Mouse (Mus musculus): Measurements from ENCODE around the gene Ndufv1. TPM values are rescaled to one million over a fixed set of nuclear protein-coding genes. Genes with fewer than 3 reads are reported as not detected.

Ndufv1 gene
- polyA plus RNA-seq, 1 experiment from 2014 or later = 247 TPM

GRCm38 (mm10) chr19:3997231-3997630 lies 15.4 kb downstream of the Ndufv1 start:
- peaks cover 24% of the 10 kb centered on the region for H3K4me1 ChIP-seq (replicated peaks)
- no peak overlapping the region for H3K4me2 ChIP-seq
- no peaks in the 10 kb centered on the region for H3K9me3 ChIP-seq
- ATAC-seq (ENCODE audit: low FRiP score, low read depth) = no peak
- no peaks in the 10 kb centered on the region for H3K27me3 ChIP-seq
- H3K4me3 ChIP-seq = no peak overlapping the region
- no peak overlapping the region for H3K27ac ChIP-seq (replicated peaks)
- H3K9ac ChIP-seq = no peak overlapping the region
- 63% methylated on average over 8 of the region's 8 CpGs for WGBS
- no peaks in the 10 kb centered on the region for H3K36me3 ChIP-seq

GRCm38 (mm10) chr19:3996747-3997146 lies 15.9 kb downstream of the Ndufv1 start:
- no peak for ATAC-seq (ENCODE audit: low FRiP score, low read depth)
- no peak overlapping the region for H3K4me3 ChIP-seq
- 87% methylated on average over 8 of the region's 8 CpGs for whole genome bisulfite sequencing
- H3K27ac ChIP-seq (replicated peaks) = no peak overlapping the region
- H3K36me3 ChIP-seq = no peaks in the 10 kb centered on the region
- no peak overlapping the region for H3K4me2 ChIP-seq
- H3K4me1 ChIP-seq (replicated peaks) = peaks cover 22% of the 10 kb centered on the region
- no peaks in the 10 kb centered on the region for H3K9me3 ChIP-seq
- no peaks in the 10 kb centered on the region for H3K27me3 ChIP-seq
- no peak overlapping the region for H3K9ac ChIP-seq

GRCm38 (mm10) chr19:3996106-3996505 lies 16.5 kb downstream of the Ndufv1 start:
- 75% methylated on average over 7 of the region's 7 CpGs for WGBS
- Histone ChIP-seq H3K4me3 (no peak overlapping the region), H3K27me3 (no peaks in the 10 kb centered on the region), H3K4me2 (no peak overlapping the region), H3K9me3 (no peaks in the 10 kb centered on the region), H3K9ac (no peak overlapping the region), H3K36me3 (no peaks in the 10 kb centered on the region), H3K27ac (replicated peaks) (no peak overlapping the region), H3K4me1 (replicated peaks) (peaks cover 15% of the 10 kb centered on the region)
- ATAC-seq (ENCODE audit: low FRiP score, low read depth) = no peak

GRCm38 (mm10) chr19:3995505-3995904 lies 17.1 kb downstream of the Ndufv1 start:
- Histone ChIP-seq H3K9me3 (no peaks in the 10 kb centered on the region), H3K4me3 (no peak overlapping the region), H3K27me3 (no peaks in the 10 kb centered on the region), H3K4me2 (no peak overlapping the region), H3K36me3 (no peaks in the 10 kb centered on the region), H3K4me1 (replicated peaks) (peaks cover 12% of the 10 kb centered on the region), H3K27ac (replicated peaks) (no peak overlapping the region), H3K9ac (no peak overlapping the region)
- WGBS = 92% methylated on average over 3 of the region's 3 CpGs
- no peak for ATAC-seq (ENCODE audit: low FRiP score, low read depth)

- Histone ChIP-seq H3K27ac (replicated peaks) (no peak overlapping the region), H3K36me3 (no peaks in the 10 kb centered on the region), H3K9me3 (no peaks in the 10 kb centered on the region), H3K4me3 (no peak overlapping the region), H3K4me2 (no peak overlapping the region), H3K27me3 (no peaks in the 10 kb centered on the region), H3K4me1 (replicated peaks) (peaks cover 11% of the 10 kb centered on the region), H3K9ac (no peak overlapping the region)
- 69% methylated on average over 6 of the region's 6 CpGs for WGBS
- no peak for ATAC-seq (ENCODE audit: low FRiP score, low read depth)
Measured at GRCm38 (mm10) chr19:3994932-3995331, 17.7 kb downstream of the Ndufv1 start.

GRCm38 (mm10) chr19:3992416-3992815 lies 20.2 kb downstream of the Ndufv1 start, which contains the start of gene Tbx10:
Gene Tbx10 (plus strand): TSS chr19:3992752.
- H3K4me3 ChIP-seq = no peak within 1 kb of the TSS
- no peak within 1 kb of the TSS for H3K4me2 ChIP-seq
- no peak within 1 kb of the TSS for H3K9ac ChIP-seq
- no peaks in the 10 kb centered on the region for H3K27me3 ChIP-seq
- ATAC-seq (ENCODE audit: low FRiP score, low read depth) = no peak
- no peaks in the 10 kb centered on the region for H3K4me1 ChIP-seq (replicated peaks)
- no peaks in the 10 kb centered on the region for H3K9me3 ChIP-seq
- no peaks in the 10 kb centered on the region for H3K36me3 ChIP-seq
- 63% methylated on average over 5 of the region's 5 CpGs for WGBS
- no peak within 1 kb of the TSS for H3K27ac ChIP-seq (replicated peaks)

GRCm38 (mm10) chr19:3991966-3992365 lies 20.6 kb downstream of the Ndufv1 start:
- no peak overlapping the region for H3K9ac ChIP-seq
- no peak overlapping the region for H3K27ac ChIP-seq (replicated peaks)
- no peak for ATAC-seq (ENCODE audit: low FRiP score, low read depth)
- no peaks in the 10 kb centered on the region for H3K36me3 ChIP-seq
- no peaks in the 10 kb centered on the region for H3K9me3 ChIP-seq
- no peak overlapping the region for H3K4me2 ChIP-seq
- H3K4me3 ChIP-seq = no peak overlapping the region
- 80% methylated on average over 3 of the region's 3 CpGs for WGBS
- no peaks in the 10 kb centered on the region for H3K4me1 ChIP-seq (replicated peaks)
- H3K27me3 ChIP-seq = no peaks in the 10 kb centered on the region

GRCm38 (mm10) chr19:3991562-3991961 lies 21.0 kb downstream of the Ndufv1 start:
- Histone ChIP-seq H3K9ac (no peak overlapping the region), H3K9me3 (no peaks in the 10 kb centered on the region), H3K36me3 (no peaks in the 10 kb centered on the region), H3K4me2 (no peak overlapping the region), H3K27ac (replicated peaks) (no peak overlapping the region), H3K4me3 (no peak overlapping the region), H3K4me1 (replicated peaks) (no peaks in the 10 kb centered on the region), H3K27me3 (no peaks in the 10 kb centered on the region)
- WGBS = 92% methylated on average over 3 of the region's 3 CpGs
- ATAC-seq (ENCODE audit: low FRiP score, low read depth) = no peak

- WGBS = 43% methylated on average over 6 of the region's 6 CpGs
- H3K9me3 ChIP-seq = no peaks in the 10 kb centered on the region
- H3K9ac ChIP-seq = no peak overlapping the region
Measured at GRCm38 (mm10) chr19:3990804-3991203, 21.8 kb downstream of the Ndufv1 start.

GRCm38 (mm10) chr19:3988750-3989149 lies 23.9 kb downstream of the Ndufv1 start:
- peaks cover 5% of the 10 kb centered on the region; the same call in 1 of the 2 replicates for H3K4me1 ChIP-seq (replicated peaks)
- no peak for ATAC-seq (ENCODE audit: low FRiP score, low read depth)

More at GRCm38 (mm10) chr19:3990804-3991203, 21.8 kb downstream of the Ndufv1 start:
- ATAC-seq (ENCODE audit: low FRiP score, low read depth) = no peak
- H3K36me3 ChIP-seq = no peaks in the 10 kb centered on the region
- no peaks in the 10 kb centered on the region for H3K27me3 ChIP-seq
- H3K4me3 ChIP-seq = no peak overlapping the region
- H3K27ac ChIP-seq (replicated peaks) = no peak overlapping the region
- no peaks in the 10 kb centered on the region for H3K4me1 ChIP-seq (replicated peaks)
- H3K4me2 ChIP-seq = no peak overlapping the region

GRCm38 (mm10) chr19:3988066-3988465 lies 24.5 kb downstream of the Ndufv1 start:
- Histone ChIP-seq H3K4me2 (no peak overlapping the region), H3K4me3 (no peak overlapping the region), H3K9ac (no peak overlapping the region), H3K27me3 (no peaks in the 10 kb centered on the region), H3K9me3 (no peaks in the 10 kb centered on the region), H3K27ac (replicated peaks) (no peak overlapping the region), H3K4me1 (replicated peaks) (peaks cover 5% of the 10 kb centered on the region; the same call in 1 of the 2 replicates), H3K36me3 (no peaks in the 10 kb centered on the region)
- WGBS = 90% methylated on average over 14 of the region's 14 CpGs
- ATAC-seq (ENCODE audit: low FRiP score, low read depth) = no peak

More at GRCm38 (mm10) chr19:3988750-3989149, 23.9 kb downstream of the Ndufv1 start:
- WGBS = 84% methylated on average over 4 of the region's 4 CpGs
- H3K27me3 ChIP-seq = no peaks in the 10 kb centered on the region
- no peak overlapping the region for H3K27ac ChIP-seq (replicated peaks)
- no peak overlapping the region for H3K4me3 ChIP-seq
- no peak overlapping the region for H3K9ac ChIP-seq
- H3K36me3 ChIP-seq = no peaks in the 10 kb centered on the region
- no peak overlapping the region for H3K4me2 ChIP-seq
- no peaks in the 10 kb centered on the region for H3K9me3 ChIP-seq

- 16% methylated on average over 8 of the region's 8 CpGs for WGBS
- Histone ChIP-seq H3K4me3 (no peak within 1 kb of the TSS), H3K4me2 (no peak within 1 kb of the TSS), H3K4me1 (replicated peaks) (peaks cover 5% of the 10 kb centered on the region; the same call in 1 of the 2 replicates), H3K27ac (replicated peaks) (no peak within 1 kb of the TSS), H3K9me3 (no peaks in the 10 kb centered on the region), H3K9ac (no peak within 1 kb of the TSS), H3K27me3 (no peaks in the 10 kb centered on the region), H3K36me3 (no peaks in the 10 kb centered on the region)
- ATAC-seq (ENCODE audit: low FRiP score, low read depth) = peak; percentile 23; the same call in 1 of the 2 replicates
Measured at GRCm38 (mm10) chr19:3986334-3986733, 26.3 kb downstream of the Ndufv1 start, which contains the start of gene Acy3. Gene Acy3 (plus strand): TSS chr19:3986570.

- 15% methylated on average over 8 of the region's 8 CpGs for WGBS
- no peak overlapping the region for H3K27ac ChIP-seq (replicated peaks)
Measured at GRCm38 (mm10) chr19:3985261-3985681, 27.3 kb downstream of the Ndufv1 start.

More at GRCm38 (mm10) chr19:3985261-3985681, 27.3 kb downstream of the Ndufv1 start:
- H3K4me2 ChIP-seq = no peak overlapping the region
- H3K27me3 ChIP-seq = no peaks in the 10 kb centered on the region
- H3K9ac ChIP-seq = no peak overlapping the region
- H3K4me1 ChIP-seq (replicated peaks) = peaks cover 5% of the 10 kb centered on the region; the same call in 1 of the 2 replicates
- ATAC-seq (ENCODE audit: low FRiP score, low read depth) = no peak
- H3K4me3 ChIP-seq = no peak overlapping the region
- H3K36me3 ChIP-seq = no peaks in the 10 kb centered on the region
- H3K9me3 ChIP-seq = no peaks in the 10 kb centered on the region
